Mouse (Mus musculus) spleen, adult 2 months (tissue): ENCODE data around the gene Adcy6.

Source experiments
- CTCF ChIP-seq: fragments of 200-500 bp; IDR thresholded peaks from 2 replicates; pipeline ENCODE4 v1.5.1; 2011; ENCODE audit warnings: mild to moderate bottlenecking, inconsistent platforms; ENCODE audit not compliant: insufficient read depth, insufficient read length, insufficient replicate concordance; ENCODE audit errors: extremely low read depth
- POLR2A ChIP-seq: fragments of 200-500 bp; IDR thresholded peaks from 2 replicates; pipeline ENCODE4 v1.6.1; 2011; ENCODE audit warnings: low read depth, low read length, inconsistent platforms

GRCm38 (mm10) chr15:98566973-98567277 is 43.0 kb downstream of the Adcy6 start:
- TF ChIP-seq POLR2A: no peak
- TF ChIP-seq CTCF: no peak
